Mouse (Mus musculus) embryonic facial prominence, embryonic 14.5 days (tissue): ENCODE results near the gene Ndufa10. TPM values are rescaled to one million over a fixed set of nuclear protein-coding genes. Genes with fewer than 3 reads are reported as not detected.
A peak's percentile ranks its signal among the peaks of the same experiment; 100 is the strongest.

Experiments used
- ATAC-seq: fragments of 200-750 bp; cut with Nextera tagmentation; 2 replicates; pipeline ENCODE4 v1.8.0; 2017; ENCODE audit warnings: low read depth, moderate number of reproducible peaks, moderate TSS enrichment
- DNase-seq: peaks from one replicate; pipeline ENCODE4 v3.0.0-alpha.2; 2015; ENCODE audit warnings: low spot score
- H3K27ac ChIP-seq: fragments of 300-500 bp; sonication (generic); replicated peaks from 2 replicates; pipeline ENCODE4 v1.5.1; 2014; ENCODE audit warnings: low read depth, mild to moderate bottlenecking, low read length, moderate library complexity
- H3K27me3 ChIP-seq: fragments of 300-500 bp; sonication (generic); replicated peaks from 2 replicates; pipeline ENCODE4 v1.6.1; 2014; ENCODE audit warnings: low read length; ENCODE audit not compliant: control insufficient read depth, insufficient read depth
- H3K36me3 ChIP-seq: fragments of 300-500 bp; sonication (generic); 2 replicates; pipeline ENCODE4 v1.6.1; 2014; ENCODE audit warnings: low read length, mixed read lengths; ENCODE audit not compliant: control insufficient read depth, insufficient read depth
- H3K4me1 ChIP-seq: fragments of 300-500 bp; sonication (generic); 2 replicates; pipeline ENCODE4 v1.6.1; 2014; ENCODE audit warnings: antibody characterized with exemption, low read length; ENCODE audit not compliant: control insufficient read depth, insufficient read depth
- H3K4me2 ChIP-seq: fragments of 300-500 bp; sonication (generic); 2 replicates; pipeline ENCODE4 v1.6.1; 2014; ENCODE audit warnings: low read depth, mild to moderate bottlenecking, low read length, moderate library complexity, mixed read lengths
- H3K4me3 ChIP-seq: fragments of 300-500 bp; sonication (generic); 2 replicates; pipeline ENCODE4 v1.5.1; 2014; ENCODE audit warnings: low read depth, mild to moderate bottlenecking, low read length
- H3K9ac ChIP-seq: fragments of 300-500 bp; sonication (generic); 2 replicates; pipeline ENCODE4 v1.6.1; 2014; ENCODE audit warnings: low read depth, mild to moderate bottlenecking, low read length, moderate library complexity, mixed read lengths
- H3K9me3 ChIP-seq: fragments of 300-500 bp; sonication (generic); 2 replicates; pipeline ENCODE4 v1.6.1; 2016; ENCODE audit warnings: low read length; ENCODE audit not compliant: control insufficient read depth
- WGBS: fragments of 180-500 bp; shearing (Covaris S2); extraction: QIAGEN DNeasy Blood & Tissue Kit; methylation state at CpG from one replicate; pipeline ENCODE4 v1.1.7; 2014; 5-methylcytosine and 5-hydroxymethylcytosine counted together
- polyA plus RNA-seq: library from polyadenylated mRNA; unstranded; fragments of >200 nt; fragmentation: Nextera tagmentation; extraction: Ambion mirVana; gene quantifications from 2 replicates; pipeline ENCODE4 v1.2.1, GENCODE M21; 2014

Ndufa10 gene
- polyA plus RNA-seq, 1 experiment from 2014 or later = 256 TPM

DNA sequence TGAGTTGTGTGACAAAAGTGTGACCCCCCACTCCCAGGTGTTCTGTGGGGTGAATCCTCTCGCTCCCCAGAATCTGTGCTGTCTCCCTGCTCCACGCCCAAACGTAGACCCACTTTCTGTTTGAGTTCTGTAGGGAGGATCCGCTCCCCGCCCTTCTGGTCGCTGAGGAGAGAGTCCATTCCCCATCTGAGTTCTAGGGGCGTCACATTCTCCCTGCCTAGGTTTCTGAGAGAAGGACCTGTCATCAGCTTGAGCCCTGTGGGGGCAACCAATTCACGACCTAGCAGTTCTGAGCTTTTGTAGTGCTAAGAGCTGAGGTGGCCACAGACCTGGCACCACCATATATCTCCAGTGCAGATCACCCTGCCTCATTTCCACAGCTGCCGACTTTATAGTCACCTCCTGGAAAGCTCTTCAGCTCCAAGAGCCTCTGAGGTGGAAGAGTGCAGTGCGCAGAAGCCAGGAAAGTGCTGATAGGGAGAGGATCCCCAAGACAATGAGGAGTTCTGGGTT, 462 bp upstream of the Ndufa10 start:
- Histone ChIP-seq H3K4me1 (no peaks in the 10 kb centered on the region), H3K36me3 (peaks cover 18% of the 10 kb centered on the region), H3K4me2 (peak overlapping the region; percentile 78), H3K4me3 (peak overlapping the region; percentile 96), H3K9me3 (no peaks in the 10 kb centered on the region), H3K27me3 (0 out of 2 replicates have a peak, but pooled peaks cover 3% of the 10 kb centered on the region), H3K9ac (peak overlapping the region; percentile 97), H3K27ac (peak overlapping the region; percentile 59)
- ATAC-seq = no peak; the same call in 1 of the 2 replicates
- WGBS = 3% methylated on average over 10 of the region's 10 CpGs
- DNase-seq = peak; percentile 9

DNA sequence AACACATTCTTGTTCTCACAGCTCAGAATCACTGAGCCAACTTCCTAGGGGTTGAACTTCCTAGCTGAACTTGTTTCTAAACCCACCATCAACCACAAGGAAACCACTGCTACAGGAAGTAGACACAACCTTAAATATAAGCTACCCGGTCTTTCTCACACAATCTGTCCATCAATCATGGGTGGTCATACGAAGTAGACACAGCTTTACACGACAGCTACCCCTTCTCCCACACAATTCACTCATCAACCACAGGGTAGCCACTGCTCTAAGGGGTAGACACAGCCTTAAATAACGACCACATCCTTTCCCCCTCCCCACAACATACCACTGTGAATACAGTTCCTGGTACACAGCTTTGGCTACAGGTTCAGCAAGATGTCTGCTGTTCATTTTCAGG, 4.8 kb downstream of the Ndufa10 start:
- WGBS = 82% methylated on average over 4 of the region's 4 CpGs
- Histone ChIP-seq H3K27ac (no peak overlapping the region), H3K4me2 (no peak overlapping the region), H3K9me3 (no peaks in the 10 kb centered on the region), H3K9ac (no peak overlapping the region), H3K4me3 (no peak overlapping the region), H3K4me1 (no peaks in the 10 kb centered on the region), H3K36me3 (peaks cover 69% of the 10 kb centered on the region), H3K27me3 (no peaks in the 10 kb centered on the region)
- ATAC-seq (no peak), DNase-seq (no peak)

DNA sequence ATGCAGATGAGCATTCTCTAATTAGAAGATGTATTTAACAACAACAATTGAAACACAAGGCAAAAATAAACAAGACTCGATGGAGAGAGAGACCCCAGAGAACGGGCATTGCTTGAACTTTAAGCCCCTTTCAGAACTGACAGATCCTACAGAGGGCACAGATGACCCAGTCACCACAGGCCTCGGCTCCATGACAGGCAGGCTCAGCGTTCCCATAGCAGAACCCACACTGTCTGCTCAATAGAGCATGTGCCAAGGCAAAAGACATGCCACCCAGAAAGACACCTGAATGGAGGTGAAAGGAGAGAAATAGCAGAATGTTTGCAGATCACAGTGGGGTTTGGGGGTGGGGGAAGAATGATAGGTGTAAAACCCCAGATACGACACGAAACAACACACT, 15.2 kb downstream of the Ndufa10 start:
- Histone ChIP-seq H3K4me3 (no peak overlapping the region), H3K9me3 (0 out of 2 replicates have a peak, but pooled peaks cover 8% of the 10 kb centered on the region), H3K27ac (no peak overlapping the region), H3K36me3 (peaks cover 80% of the 10 kb centered on the region), H3K4me2 (no peak overlapping the region), H3K27me3 (no peaks in the 10 kb centered on the region), H3K4me1 (no peaks in the 10 kb centered on the region), H3K9ac (no peak overlapping the region)
- DNase-seq (no peak), ATAC-seq (no peak)
- WGBS = 89% methylated on average over 6 of the region's 6 CpGs

DNA sequence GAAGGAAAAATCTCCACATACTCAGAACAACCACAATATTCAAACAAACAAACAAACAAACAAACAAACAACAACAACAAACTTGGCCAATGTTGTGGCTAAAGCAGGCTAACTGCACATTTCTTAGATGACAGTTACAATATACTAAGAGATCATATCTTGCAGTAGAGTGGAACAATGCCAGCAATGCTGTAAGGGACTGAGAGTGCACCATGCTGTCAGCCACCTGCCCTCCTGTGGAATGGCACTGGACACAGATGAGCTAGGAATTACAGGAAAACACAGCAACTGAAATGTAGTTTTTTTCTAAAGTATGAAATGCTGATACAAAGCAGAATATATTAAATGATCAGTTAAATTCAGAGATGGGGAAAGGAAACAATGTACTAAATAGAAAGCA, 15.9 kb downstream of the Ndufa10 start:
- ATAC-seq (no peak), DNase-seq (no peak)
- Histone ChIP-seq H3K27me3 (no peaks in the 10 kb centered on the region), H3K4me2 (no peak overlapping the region), H3K9ac (no peak overlapping the region), H3K9me3 (0 out of 2 replicates have a peak, but pooled peaks cover 8% of the 10 kb centered on the region), H3K27ac (no peak overlapping the region), H3K36me3 (peaks cover 80% of the 10 kb centered on the region), H3K4me3 (no peak overlapping the region), H3K4me1 (no peaks in the 10 kb centered on the region)

DNA sequence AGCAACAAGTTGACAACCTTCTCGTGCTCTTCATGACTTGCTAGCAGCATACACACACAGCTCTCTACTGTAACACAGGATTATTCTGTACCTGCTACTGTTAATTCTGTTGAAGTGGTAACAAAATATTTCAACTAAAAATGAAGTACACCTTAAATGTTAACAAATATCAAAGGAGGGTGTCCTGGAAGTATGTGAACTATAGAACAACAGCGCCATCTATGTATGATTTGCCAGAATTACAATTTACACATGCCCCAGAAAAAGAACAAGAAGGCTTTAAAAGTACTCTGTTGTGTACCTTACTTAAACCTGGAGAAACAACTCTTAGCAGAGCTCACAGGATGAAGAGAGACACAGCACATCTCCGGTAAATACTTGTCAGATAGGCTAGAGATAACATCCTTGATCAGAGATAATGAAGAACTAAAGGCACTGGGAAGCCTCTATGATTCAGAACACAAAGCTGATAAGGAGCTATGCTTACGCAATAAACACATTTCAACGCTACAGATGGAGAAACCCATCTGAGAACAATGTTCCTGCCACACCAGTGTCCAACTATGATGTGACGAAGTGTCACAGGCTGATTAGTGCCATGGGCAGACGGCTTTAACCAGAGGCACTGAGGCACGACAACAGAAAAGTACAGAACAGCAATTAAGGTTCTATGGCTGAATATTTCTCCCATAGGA, 19.8 kb downstream of the Ndufa10 start:
- Histone ChIP-seq H3K27me3 (no peaks in the 10 kb centered on the region), H3K9me3 (0 out of 2 replicates have a peak, but pooled peaks cover 8% of the 10 kb centered on the region), H3K4me2 (no peak overlapping the region), H3K27ac (no peak overlapping the region), H3K4me3 (no peak overlapping the region), H3K9ac (no peak overlapping the region), H3K4me1 (no peaks in the 10 kb centered on the region), H3K36me3 (peaks cover 85% of the 10 kb centered on the region)
- ATAC-seq (no peak), DNase-seq (peak; percentile 14)
- WGBS = 73% methylated on average over 8 of the region's 8 CpGs

DNA sequence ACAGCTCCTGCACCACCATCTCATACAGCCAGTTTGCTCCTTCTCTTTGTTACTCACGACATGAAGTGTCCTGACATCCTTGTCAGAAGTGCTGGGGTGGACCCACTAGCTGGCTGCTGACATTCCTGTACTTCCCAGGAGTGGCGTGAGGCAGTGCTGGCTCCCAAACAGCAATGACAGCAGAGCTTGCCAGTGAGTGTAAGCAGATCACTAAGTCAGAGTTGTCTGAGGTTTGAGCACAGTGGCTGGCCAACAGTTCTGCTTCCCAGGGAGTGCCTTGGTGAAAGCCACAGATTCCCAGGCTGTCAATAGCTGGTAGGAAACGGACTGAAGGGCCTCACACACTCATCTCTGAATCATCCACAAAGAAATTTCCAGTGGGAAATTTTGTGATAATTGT, 25.4 kb downstream of the Ndufa10 start:
- WGBS = 83% methylated on average over 3 of the region's 3 CpGs
- H3K9ac ChIP-seq = no peak overlapping the region
- no peak overlapping the region for H3K27ac ChIP-seq
- no peaks in the 10 kb centered on the region for H3K9me3 ChIP-seq
- H3K4me3 ChIP-seq = no peak overlapping the region
- no peak overlapping the region for H3K4me2 ChIP-seq
- DNase-seq (no peak), ATAC-seq (no peak)
- H3K36me3 ChIP-seq = peaks cover 92% of the 10 kb centered on the region
- no peaks in the 10 kb centered on the region for H3K4me1 ChIP-seq
- H3K27me3 ChIP-seq = no peaks in the 10 kb centered on the region

DNA sequence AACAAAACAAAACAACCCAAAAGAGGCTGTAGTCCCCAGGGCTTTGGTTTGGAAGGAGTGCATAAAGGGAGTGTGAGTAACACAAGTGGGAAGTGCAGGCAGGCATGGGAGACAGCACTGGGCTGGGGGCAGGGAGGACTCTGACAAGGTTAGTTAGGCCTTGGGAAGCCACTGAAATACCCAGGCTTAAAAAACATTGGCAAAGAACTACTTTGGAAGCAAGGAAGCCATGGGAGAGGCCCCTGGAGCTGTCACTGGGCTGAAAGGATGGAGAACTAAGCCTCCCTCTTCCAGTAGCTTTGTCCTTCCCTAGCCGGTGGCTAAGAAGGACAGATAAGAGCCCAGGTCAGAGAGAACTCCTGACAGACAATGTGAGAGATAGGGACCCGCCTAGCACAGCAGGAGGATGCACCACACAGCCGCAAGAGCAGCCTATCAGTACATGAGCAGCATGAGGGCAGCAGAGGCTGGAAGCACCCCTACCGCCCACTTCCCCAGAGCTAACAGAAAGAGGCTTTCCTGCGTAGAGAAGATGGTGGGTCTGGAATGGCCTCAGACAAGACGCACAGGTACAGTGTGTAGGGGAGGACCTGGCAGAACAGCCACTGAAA, 32.1 kb downstream of the Ndufa10 start:
- H3K4me1 ChIP-seq = peaks cover 8% of the 10 kb centered on the region
- ATAC-seq (no peak), DNase-seq (no peak)
- H3K27me3 ChIP-seq = no peaks in the 10 kb centered on the region
- 71% methylated on average over 6 of the region's 6 CpGs for WGBS
- no peak overlapping the region for H3K9ac ChIP-seq
- H3K9me3 ChIP-seq = no peaks in the 10 kb centered on the region
- H3K4me3 ChIP-seq = no peak overlapping the region
- no peak overlapping the region for H3K27ac ChIP-seq
- H3K4me2 ChIP-seq = no peak overlapping the region
- peaks cover 80% of the 10 kb centered on the region for H3K36me3 ChIP-seq

DNA sequence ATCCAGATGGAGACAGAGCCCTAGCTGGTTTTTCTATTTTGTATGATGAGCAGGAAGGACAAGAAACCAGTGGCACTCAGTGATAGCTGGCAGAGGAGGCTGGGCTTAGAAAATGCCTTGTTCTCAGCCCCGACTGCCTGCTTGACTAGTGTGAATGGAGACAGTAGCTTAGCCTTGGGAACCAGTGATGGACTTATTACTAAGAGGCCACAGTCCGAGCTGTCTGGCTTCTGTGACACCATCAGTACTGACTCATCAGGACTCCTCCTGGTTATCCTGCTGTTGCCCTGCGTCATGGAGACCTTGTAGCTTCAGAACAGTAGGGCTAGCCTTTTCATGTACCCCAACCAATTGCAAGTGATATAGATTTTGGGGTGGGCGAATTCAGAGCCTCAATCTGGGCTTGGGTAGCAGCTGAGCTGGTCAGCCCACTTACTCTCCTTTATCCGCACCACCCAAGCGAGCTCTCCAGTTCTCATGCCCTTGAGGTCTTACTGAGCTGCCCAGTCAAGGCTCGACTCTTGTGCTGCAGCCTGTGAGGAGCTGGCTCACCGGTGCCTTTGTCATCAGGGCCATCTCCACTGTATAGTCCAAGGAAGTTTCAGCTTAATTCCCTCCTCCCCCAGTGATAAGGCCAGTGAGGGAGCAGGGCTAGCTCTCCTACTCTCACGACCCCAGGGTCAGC, 33.5 kb downstream of the Ndufa10 start:
- DNase-seq (no peak), ATAC-seq (no peak)
- Histone ChIP-seq H3K36me3 (peaks cover 71% of the 10 kb centered on the region), H3K9me3 (no peaks in the 10 kb centered on the region), H3K27me3 (no peaks in the 10 kb centered on the region), H3K9ac (no peak overlapping the region), H3K4me1 (peaks cover 8% of the 10 kb centered on the region), H3K27ac (no peak overlapping the region), H3K4me2 (no peak overlapping the region), H3K4me3 (no peak overlapping the region)
- 91% methylated on average over 9 of the region's 9 CpGs for WGBS
